Mouse (Mus musculus) thymus, postnatal 36 days (tissue): ENCODE results near the gene Pnldc1.

ENCODE experiments used
- DNase-seq, 2 experiments: peaks; one replicate each; pipeline ENCODE4 v3.0.0; 2022; ENCODE audit warnings: mixed read lengths in 2 of 2

The Pnldc1 gene

DNA sequence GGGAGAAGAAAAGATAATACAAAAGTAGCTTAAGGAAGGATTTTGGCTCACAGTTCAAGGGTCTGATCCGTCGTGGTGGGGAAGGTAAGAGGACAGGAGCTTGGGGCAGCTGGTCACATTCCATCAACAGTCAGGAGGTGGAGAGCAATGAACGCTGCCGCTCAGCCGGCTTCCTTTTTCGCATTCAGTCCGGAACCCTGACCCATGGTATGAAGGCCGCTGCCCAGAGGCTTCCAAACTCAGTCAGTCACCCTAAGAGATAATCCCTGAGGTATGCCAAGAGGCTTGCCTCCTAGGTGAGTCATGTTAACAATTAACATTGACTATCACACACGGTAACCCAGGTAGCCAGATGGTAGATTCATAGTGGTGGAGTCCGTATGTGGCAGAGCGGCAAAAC, 55.6 kb downstream of the Pnldc1 start:
- DNase-seq: no peak

- DNase-seq: no peak
Observed at GRCm38 (mm10) chr17:12853821-12854220, 56.2 kb downstream of the Pnldc1 start.

GRCm38 (mm10) chr17:12851689-12852088, 58.3 kb downstream of the Pnldc1 start:
- DNase-seq: no peak

GRCm38 (mm10) chr17:12849778-12850382, 60.1 kb downstream of the Pnldc1 start:
- no peak for DNase-seq

DNA sequence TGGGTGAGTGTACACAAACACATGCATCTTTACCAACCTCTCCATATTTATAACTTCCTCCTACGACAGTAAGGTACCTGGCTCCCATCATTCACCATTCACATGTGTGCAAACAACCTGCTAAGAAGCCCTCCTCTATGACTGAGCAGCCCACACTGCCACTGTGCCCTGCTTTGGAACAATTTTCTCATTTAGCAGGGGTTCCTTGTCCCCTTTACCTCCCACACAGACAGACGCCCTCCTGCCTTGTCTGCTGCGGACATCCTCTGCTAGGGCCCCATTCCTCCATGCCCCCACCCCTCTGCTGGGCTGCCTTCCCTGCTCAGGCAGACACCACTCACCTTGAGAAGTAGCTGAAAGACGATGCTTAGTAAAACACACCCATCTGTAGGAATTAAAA, 62.3 kb downstream of the Pnldc1 start:
- no peak for DNase-seq

DNA sequence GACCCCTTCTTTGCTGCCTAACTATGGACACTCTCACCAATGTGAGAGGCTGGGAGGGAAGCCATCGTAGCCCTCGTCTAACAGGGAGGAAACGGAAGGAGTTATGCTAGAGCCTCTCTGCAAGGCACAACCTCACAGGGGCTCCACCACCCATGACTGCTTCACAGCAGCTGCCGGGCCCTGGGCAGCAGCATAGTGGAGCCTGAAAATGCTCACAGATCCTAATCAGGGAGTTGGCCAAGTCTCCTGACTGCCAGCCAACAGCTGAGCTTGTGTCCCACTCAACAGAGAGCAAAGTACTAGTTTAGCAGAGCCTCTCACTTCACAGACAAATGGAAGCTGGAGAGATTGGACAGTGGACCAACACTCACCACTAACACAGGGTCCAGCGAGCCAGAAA, 63.6 kb downstream of the Pnldc1 start:
- DNase-seq: no peak

DNA sequence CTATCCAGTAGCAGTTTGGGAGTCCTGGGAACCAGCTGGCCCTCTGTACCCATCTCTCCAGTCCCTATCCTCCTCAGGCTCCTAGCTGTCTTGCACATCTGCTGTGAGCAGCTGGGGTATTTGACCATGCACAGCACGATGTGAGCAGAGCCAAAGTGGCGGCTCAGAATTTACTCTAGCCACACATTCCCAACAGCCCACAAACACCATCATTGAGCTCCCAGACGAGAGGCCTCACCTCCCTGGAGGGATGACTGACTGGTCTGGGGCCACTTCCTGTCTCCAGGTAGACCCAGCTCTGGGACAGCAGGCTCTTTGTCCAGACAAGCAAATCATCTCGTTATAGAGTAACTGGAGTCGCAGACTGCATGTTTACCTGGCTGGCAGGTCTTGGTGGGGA, 64.2 kb downstream of the Pnldc1 start:
- DNase-seq: no peak

- DNase-seq: no peak
Observed at GRCm38 (mm10) chr17:12844540-12844939, 65.5 kb downstream of the Pnldc1 start.

- DNase-seq: no peak
Observed at GRCm38 (mm10) chr17:12843826-12844225, 66.2 kb downstream of the Pnldc1 start.

DNA sequence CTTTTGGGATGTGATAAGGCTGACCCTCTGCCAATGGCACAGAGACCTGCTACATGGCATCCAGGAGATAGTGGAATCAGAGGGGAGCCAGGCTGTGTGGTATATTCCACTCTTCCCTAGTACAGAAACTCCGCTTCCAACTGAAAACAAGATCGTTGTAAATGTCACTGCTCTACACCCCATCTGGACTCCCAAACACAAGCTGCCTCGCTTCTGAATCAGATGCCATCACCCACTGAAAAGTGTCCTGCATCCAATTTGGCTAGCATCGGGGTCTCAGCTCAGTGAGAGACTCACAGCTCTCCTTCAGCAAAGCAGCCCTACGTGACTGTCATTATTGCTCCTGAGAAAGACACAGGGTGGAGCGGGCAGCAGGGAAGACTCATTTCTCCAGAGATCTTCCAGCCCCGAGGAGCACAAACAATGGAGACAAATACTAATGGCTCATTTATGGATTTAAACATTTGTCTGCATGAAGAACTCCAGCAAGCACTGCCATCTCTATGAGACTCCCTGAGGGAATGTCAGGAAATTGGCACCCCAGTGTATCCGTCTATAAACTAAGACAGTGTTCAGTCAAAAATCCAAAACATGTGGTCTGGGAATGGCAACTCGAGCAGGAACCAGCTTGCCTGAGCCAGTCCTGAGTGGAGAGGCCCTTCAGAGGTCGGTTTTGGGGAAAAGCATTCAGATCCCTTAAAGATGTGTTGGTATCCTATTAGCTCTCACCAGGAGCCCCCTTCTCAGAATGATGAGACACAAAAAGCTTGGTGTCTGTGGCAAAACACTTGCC, 70.4 kb downstream of the Pnldc1 start:
- no peak for DNase-seq
